Mouse (Mus musculus): ENCODE data around the gene Polrmt.

DNA sequence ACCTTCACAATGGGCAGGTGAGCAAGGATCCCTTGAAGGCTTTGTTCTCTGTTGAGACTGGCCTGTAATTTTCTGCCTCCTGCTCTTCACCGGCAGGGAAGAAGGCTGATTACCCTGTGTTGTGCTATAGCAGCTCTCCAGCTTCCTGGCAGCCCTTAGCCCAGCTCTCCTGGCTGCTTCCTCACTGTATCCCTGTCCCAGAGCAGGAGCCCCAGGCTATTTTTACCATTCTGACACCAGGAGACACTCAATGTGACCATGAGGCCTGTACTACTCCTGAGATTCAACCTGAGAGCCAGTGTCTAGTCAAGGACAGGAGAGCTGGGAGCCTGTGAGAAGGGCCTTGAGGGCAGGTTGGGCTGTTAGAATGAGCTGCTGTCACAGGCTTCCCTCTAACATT, 59.7 kb downstream of the Polrmt start:
- TF ChIP-seq POLR2A (IDR thresholded peaks at IDR 0.05; ENCODE audit: low read depth, low read length) (no peak), CTCF (IDR thresholded peaks at IDR 0.05; ENCODE audit: extremely low read depth, insufficient read length, insufficient replicate concordance, low read depth, low read length) (no peak)

Data from small intestine, adult 2 months (tissue).